Mouse (Mus musculus) CD4-positive, CD25-positive, alpha-beta regulatory T cell, adult 2 months (primary cell): Measurements from ENCODE around the gene Mertk.

Experiments used
- DNase-seq: peaks from one replicate; pipeline ENCODE4 v3.0.0-alpha.2; 2012; ENCODE audit warnings: low read depth, low spot score

The Mertk gene

GRCm38 (mm10) chr2:128818956-128819643 lies 120.3 kb downstream of the Mertk start:
- no peak for DNase-seq

- DNase-seq, result no peak
Measured at GRCm38 (mm10) chr2:128820631-128821030, 121.9 kb downstream of the Mertk start.

- DNase-seq, result no peak
Measured at GRCm38 (mm10) chr2:128823893-128824292, 125.1 kb downstream of the Mertk start.

GRCm38 (mm10) chr2:128827787-128828186 lies 129.0 kb downstream of the Mertk start:
- DNase-seq, result no peak

GRCm38 (mm10) chr2:128832611-128833010 lies 133.9 kb downstream of the Mertk start:
- no peak for DNase-seq

GRCm38 (mm10) chr2:128833035-128833434 lies 134.3 kb downstream of the Mertk start:
- DNase-seq, result no peak

- DNase-seq, result no peak
Measured at GRCm38 (mm10) chr2:128833435-128833834, 134.7 kb downstream of the Mertk start.

GRCm38 (mm10) chr2:128837531-128837930 lies 138.8 kb downstream of the Mertk start:
- no peak for DNase-seq

GRCm38 (mm10) chr2:128838611-128839010 lies 139.9 kb downstream of the Mertk start:
- no peak for DNase-seq

GRCm38 (mm10) chr2:128839501-128839900 lies 140.7 kb downstream of the Mertk start:
- DNase-seq, result no peak

- DNase-seq, result no peak
Measured at GRCm38 (mm10) chr2:128842437-128842836, 143.7 kb downstream of the Mertk start.

- DNase-seq, result no peak
Measured at GRCm38 (mm10) chr2:128850036-128850435, 151.3 kb downstream of the Mertk start.
